Mouse (Mus musculus): ENCODE measurements around the gene Gm572.

GRCm38 (mm10) chr4:148675043-148675442, 31.9 kb downstream of the Gm572 start:
- TF ChIP-seq POLR2A (IDR thresholded peaks at IDR 0.05; ENCODE audit: low read depth, low read length): no peak
- TF ChIP-seq CTCF (conservative IDR thresholded peaks at IDR 0.05; ENCODE audit: insufficient read depth, insufficient read length, low read depth, low read length): no peak
